Mouse (Mus musculus) frontal cortex, postnatal 25 days (tissue): ENCODE results near the gene Foxi1.
"Not testable (repeated sequence)": the region's sequence is repeated elsewhere in the genome, so short reads cannot be mapped to it uniquely, and the experiment has no call there.

ENCODE experiments used
- DNase-seq, 2 experiments: peaks; one replicate each; pipeline ENCODE4 v3.0.0; 2022; ENCODE audit warnings: low spot score in 2 of 2

The Foxi1 gene

DNA sequence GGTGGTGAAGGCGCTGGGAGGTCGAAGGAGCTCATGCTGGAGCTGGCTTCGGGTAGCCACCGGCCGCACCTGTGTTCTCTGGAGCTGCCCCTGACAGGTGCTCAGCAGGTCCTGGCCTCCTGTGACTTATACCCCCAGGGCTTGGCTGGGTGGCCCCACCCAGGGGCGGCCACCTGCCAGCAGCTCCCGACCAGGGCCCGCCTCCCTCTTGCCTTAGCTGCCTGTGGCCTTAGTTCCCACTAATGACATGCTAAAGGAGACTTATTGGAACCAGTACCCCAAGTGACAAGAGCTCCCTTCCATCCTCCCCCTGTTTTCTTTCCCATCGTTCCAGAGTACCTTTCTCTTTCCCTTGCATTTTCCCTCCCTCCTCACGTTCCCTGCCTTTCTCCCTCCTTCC, at the start of gene Foxi1:
TSS of gene Foxi1 (minus strand) at position 101 of the 400 bp plus-strand sequence.
- DNase-seq, result no peak

GRCm38 (mm10) chr11:34242979-34243378, 35.1 kb upstream of the Foxi1 start:
- no peak for DNase-seq

- DNase-seq, result no peak
These were observed 32.4 kb upstream of the Foxi1 start for GRCm38 (mm10) chr11:34240252-34240651.

- no peak for DNase-seq
These were observed 31.8 kb upstream of the Foxi1 start for GRCm38 (mm10) chr11:34239691-34240090.

DNA sequence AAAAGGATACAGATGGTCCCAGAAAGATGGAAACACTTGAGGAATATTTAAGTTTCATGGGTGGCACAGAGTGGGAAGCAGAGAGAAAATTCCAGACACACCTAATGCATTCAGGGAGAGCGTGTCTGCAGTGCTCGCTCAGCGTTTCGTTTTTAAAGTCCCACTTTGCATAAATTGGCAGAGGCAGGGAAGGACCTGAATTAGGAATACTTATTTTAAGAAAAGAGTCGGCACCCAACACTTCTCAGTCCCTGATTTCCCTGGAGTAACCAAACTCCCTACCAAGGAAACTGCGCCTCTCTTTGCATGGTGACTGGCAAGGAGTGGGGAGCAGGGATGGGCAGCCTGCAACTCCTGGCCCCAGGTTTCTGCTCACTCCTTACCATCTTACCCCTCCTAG, 29.0 kb upstream of the Foxi1 start:
- DNase-seq, result no peak

GRCm38 (mm10) chr11:34236091-34236759, 28.3 kb upstream of the Foxi1 start:
- DNase-seq, result peak in 1 of 2 experiments; percentile 22

DNA sequence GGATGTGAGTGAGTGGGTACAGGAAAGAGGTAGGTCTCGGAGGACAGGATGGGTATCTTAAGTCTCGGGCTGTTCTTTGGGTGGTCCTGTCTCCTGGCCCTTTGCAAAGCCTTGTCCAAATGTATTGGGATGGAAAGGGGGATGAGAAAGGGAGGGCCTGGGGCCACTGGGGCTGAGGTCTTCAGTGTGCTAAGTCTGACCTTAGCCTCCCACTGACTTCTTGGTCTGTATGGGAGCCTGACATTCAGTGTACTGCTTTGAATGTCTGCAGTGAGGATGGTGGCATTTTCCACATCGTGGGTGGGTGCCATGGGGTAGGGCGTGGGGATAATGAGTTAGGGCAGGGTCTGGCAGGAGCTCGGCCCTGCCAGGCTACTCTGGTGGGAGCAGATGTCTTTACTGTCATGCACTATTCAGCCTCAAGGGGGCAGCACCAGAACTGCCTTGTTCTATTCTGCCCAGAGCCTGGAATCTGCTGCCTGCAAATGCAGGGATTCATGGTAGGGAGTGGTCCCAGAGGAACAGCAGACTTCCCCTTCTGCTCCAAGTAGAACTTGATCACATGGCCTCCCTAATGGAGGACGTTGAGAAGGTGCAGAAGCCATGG, 21.0 kb upstream of the Foxi1 start:
- peak; percentile 75 to 80 for DNase-seq

- no peak for DNase-seq
These were observed 19.3 kb upstream of the Foxi1 start for GRCm38 (mm10) chr11:34227180-34227579.

- not testable (repeated sequence) for DNase-seq
These were observed 12.7 kb upstream of the Foxi1 start for GRCm38 (mm10) chr11:34220596-34220995.

DNA sequence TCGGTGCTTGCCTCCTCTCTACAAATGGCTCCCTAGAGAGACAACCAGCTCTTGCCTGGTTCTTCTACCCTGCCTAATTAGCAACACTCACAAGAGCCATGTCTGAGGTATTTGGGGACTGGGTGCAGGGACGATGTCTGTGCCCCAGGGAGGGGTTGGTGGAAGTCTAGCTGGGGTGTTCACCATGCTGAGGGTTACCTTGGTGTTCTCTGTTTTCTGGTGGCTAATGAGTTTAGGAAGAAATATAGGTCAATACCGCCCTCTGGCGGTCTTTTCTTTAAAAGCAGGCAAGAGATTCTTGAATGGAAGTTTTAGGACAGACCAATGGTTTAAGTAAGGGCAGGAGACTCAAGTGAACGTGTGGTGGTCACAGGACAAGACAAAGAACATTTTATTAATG, 5.0 kb upstream of the Foxi1 start:
- DNase-seq, result peak; percentile 67 to 78

- DNase-seq, result no peak
These were observed 5.1 kb downstream of the Foxi1 start for GRCm38 (mm10) chr11:34202769-34203168.

DNA sequence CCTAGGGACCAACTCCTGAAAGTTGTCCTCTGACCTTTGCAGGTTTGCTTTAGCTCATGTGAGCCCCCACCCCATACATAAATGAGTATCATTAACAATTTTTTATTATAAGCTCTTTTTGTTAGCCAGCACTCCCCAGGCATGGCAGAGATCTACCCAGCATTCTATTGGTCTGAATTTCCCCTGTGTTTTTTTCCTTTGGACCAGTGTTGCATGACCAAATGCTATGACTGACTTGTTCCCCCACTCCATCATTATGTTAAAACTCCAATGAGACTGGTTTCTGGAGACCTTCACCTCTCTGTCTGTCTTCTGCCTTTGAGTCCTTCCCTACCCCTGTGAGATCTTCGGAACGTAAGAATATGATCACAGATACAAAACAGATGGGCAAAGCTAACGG, 12.7 kb downstream of the Foxi1 start:
- no peak for DNase-seq

DNA sequence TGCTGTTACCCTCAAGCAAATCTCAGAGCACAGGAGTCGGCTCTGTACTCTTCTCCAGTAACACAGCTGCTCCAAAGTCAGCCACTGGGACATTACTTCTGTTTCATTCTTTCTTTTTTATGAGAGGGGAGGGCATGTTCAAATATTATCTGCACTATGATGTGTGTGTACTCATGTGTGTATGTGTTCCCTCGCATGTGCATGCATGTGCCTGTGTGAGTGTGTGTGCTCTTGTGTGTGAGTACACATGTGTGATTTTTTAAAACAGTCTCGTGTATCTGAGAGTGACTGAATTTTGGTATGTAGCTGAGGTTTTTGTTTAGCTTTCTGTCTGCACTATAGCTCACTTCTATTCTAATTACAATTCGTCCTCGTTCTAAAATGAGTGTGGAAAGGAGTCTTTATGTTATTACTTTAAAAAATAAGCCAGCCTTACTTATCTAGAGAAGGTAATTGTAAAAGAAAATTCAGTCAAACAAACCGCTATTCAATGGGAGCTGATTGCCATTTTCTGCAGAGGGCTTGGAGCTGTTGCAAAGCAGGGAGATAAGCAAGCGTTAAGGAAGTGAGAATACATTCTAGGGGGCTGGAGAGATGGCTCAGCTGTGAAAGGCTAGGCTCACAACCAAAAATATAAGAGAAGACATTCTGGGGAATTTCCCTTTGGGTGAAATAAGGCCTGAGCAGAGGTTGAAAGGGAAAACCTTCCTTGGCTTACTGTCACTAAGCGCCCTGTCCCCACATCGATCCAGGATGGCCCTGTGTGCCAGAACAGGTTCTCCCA, 13.5 kb downstream of the Foxi1 start:
- DNase-seq, result no peak

- no peak for DNase-seq
These were observed 14.2 kb downstream of the Foxi1 start for GRCm38 (mm10) chr11:34193658-34194057.

DNA sequence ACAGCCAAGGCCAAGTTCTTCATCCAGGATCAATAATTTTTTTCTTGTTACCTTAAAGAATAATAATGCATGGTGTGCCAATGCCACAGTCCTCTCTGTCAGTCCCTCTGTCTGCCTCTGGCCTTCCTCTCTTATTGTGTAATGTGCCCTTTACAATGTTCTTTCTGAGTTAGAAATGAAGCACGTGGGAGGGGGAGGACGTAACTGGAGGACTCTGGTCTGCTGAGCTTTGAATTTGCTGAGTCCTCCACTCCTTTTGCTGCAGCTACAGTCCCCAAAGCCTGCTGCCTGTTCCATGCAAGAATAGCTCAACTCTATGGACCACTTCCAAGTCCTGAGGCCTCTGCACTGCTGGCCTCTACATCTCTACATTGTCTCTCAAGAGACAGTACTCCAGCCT, 23.6 kb downstream of the Foxi1 start:
- DNase-seq, result no peak

DNA sequence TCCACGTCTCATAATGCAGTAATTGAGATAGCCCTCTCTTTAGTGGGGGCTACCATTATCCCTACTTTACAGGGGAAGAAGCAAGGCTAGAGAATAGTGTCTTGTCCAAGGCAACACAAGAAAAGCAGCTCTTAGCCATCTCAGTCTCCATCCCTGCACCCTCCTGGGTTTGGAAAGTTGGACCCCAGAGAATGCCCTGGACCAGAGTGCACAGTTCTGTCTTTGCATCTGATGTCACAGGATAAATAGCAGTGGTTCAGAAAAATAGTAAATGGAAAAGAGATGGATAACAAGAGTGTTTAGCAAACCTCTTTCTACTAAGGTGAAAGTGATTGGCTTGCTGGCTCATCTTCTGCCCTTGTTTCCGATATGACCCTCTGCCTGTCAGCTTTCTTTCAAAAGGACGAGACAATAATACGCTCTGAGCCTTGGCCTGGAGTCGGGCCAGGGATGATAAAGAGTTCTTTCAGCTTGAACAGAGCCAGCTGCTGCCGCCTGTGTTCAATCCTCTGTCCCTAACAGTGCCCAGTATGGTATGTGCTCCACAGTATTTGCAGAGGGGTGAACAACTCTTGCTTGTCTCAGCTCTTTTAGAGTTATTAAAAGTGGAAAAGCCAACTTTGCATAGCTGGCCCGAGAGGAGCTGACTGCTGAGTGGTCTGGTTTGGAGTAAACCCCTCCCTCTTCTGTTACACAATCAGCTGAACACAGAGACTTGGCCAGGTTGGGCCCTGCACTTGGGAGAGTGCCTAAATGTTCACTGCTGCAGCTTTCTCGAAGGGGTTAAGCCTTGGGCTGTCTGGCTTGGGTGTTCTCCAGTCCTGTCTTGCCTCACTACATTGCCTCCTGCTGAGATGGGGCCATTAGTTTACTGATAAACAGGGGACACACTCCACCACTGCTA, 26.4 kb downstream of the Foxi1 start:
- peak in 1 of 2 experiments; percentile 20 for DNase-seq

DNA sequence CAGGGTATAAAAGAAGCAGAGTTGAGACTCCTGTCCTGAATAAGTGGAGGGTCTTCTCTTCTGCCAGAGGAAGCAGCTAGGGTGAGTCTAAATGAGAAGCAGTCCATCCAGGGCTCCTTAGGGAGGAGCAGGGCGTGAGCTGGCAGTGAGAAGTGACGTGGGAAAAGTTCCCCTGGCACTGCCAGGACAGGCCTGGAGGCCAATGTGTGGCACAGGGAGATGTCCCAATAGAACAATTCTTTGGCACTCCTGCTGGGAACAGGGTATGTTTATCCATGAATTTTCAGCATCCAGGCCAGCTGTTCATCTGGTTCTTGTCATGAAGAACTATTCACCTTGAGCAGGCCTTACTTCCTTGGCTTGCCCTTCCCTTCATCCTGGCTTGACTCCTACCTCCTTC, 29.1 kb downstream of the Foxi1 start:
- no peak for DNase-seq

DNA sequence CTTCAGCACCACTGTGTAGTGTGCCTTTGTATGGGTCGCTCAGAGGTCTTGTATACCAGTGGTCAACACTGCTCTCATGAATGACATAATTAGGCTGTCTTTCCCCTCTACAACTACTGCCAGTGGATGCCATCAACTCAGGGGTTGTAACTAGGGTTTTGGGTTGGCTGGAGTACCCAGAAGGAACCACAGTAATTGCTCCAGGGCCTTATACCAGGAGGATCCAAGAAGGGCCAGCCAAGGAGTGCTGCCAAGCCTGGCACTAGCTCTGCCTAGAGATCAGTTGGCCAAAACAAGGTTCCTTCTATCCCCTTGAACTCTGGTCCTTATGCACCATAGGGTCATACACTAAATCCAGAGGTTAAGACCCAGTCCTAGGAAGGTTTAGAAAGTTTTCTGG, 31.5 kb downstream of the Foxi1 start:
- DNase-seq, result no peak

- DNase-seq, result no peak
These were observed 36.7 kb downstream of the Foxi1 start for GRCm38 (mm10) chr11:34171221-34171620.

DNA sequence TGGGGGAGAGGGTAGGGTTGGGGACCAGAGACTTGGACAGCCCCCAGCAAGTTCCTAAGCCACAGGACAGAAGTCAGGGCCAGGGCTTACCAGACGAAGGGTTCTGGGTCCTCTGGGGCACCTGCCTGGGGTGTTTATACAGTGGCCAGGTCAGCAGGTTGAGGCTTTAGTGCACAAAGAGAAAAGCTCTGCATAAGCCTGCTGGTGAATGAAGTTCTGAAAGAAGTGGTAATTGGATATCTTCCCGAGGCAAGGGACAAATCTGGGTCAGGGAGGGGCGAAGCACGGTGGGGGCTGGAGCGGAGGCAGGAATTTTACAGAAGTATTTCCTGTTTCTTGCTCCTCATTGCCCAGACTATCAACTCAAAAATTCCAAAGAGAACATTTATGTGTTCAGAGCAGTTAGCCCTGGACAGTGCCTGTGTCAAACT, 38.4 kb downstream of the Foxi1 start:
- no peak for DNase-seq

DNA sequence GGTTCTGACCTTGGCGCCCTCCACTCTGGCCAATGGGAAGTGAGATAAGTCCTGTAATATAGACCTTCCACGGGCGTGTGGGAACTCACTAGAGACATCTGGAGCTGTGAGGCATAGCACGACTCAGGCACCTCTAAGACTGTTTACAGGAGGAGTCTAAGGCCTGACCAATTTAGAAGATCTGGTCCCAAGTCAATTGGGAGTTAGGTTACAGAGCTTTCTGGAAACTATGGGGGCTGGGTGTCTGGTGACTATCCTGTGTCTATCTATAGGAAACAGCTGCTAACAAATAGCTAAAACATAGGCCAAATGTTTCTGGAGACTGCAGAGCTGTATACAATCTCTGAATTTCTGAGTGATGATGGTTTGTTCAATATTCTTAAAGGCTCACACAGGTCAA, 41.5 kb downstream of the Foxi1 start:
- no peak for DNase-seq

DNA sequence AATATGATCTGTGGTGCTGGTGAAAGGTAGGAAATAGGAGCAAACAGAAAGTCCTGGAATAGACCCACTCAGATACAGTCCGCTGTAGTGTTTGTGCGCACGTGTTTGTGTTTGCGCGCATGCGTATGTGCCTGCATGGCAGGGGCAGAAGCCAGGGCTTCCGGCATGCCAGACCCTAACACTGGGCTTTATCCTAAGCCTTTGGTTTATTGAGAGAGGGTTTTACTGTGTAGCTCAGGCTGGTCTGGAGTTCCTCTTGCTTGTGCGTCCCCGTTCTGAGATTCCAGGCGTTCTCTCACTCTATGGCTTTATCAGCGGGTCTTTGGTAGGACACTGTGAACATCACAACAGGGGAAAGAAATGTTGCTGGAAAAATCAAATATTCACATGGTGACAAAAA, 42.6 kb downstream of the Foxi1 start:
- DNase-seq, result no peak
